Mouse (Mus musculus) embryonic fibroblast, embryonic 13.5 days (primary cell): ENCODE measurements around the gene Snai3.

Experiments used
- CTCF ChIP-seq: IDR thresholded peaks from 2 replicates; pipeline ENCODE4 v1.5.1; 2011; ENCODE audit warnings: mild to moderate bottlenecking, control low read depth, low read length, moderate library complexity, borderline replicate concordance; ENCODE audit not compliant: insufficient read depth
- POLR2A ChIP-seq: IDR thresholded peaks from 2 replicates; pipeline ENCODE4 v1.6.1; 2011; ENCODE audit warnings: low read depth, mild to moderate bottlenecking, control low read depth, low read length, moderate library complexity

DNA sequence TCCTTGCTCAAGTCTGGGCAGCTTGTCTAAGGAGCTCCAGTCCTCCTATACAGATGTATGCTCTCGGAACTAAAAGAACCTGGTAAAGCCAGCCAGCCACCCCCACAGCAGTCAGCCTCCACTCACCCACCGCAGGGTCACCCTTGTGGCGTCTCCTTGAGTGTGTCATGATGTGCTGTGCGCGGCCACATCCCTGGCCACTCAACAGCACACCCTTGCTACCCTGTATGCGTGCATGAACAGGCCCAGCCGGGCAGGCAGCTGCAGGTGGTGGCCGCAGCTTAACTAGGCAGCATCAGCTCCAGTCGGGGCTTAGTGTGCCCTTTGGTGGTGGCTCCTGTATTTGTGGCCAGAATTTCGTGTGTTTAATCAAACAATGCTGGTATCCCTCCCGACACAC lies 3.4 kb downstream of the Snai3 start:
- no peak for TF ChIP-seq CTCF
- no peak for TF ChIP-seq POLR2A
